Mouse (Mus musculus) hindbrain, embryonic 16.5 days (tissue): Measurements from ENCODE around the gene Exd2. TPM values are rescaled to one million over a fixed set of nuclear protein-coding genes. Genes with fewer than 3 reads are reported as not detected.

Experiments
- ATAC-seq: fragments of 200-750 bp; cut with Nextera tagmentation; 2 replicates; pipeline ENCODE4 v1.8.0; 2017; ENCODE audit warnings: moderate TSS enrichment, moderate library complexity
- H3K27ac ChIP-seq: fragments of 300-500 bp; sonication (generic); 2 replicates; pipeline ENCODE4 v1.5.1; 2014; ENCODE audit warnings: low read depth, mild to moderate bottlenecking, control low read depth, low read length, moderate library complexity
- H3K27me3 ChIP-seq: fragments of 300-500 bp; sonication (generic); replicated peaks from 2 replicates; pipeline ENCODE4 v1.6.1; 2014; ENCODE audit warnings: low read length; ENCODE audit not compliant: control insufficient read depth, insufficient read depth
- H3K36me3 ChIP-seq: fragments of 300-500 bp; sonication (generic); 2 replicates; pipeline ENCODE4 v1.6.1; 2014; ENCODE audit warnings: mild to moderate bottlenecking, low read length, moderate library complexity, mixed read lengths; ENCODE audit not compliant: control insufficient read depth, insufficient read depth
- H3K4me1 ChIP-seq: fragments of 300-500 bp; sonication (generic); 2 replicates; pipeline ENCODE4 v1.6.1; 2014; ENCODE audit warnings: low read depth, low read length; ENCODE audit not compliant: control insufficient read depth, insufficient read depth
- H3K4me2 ChIP-seq: fragments of 300-500 bp; sonication (generic); 2 replicates; pipeline ENCODE4 v1.6.1; 2014; ENCODE audit warnings: mild to moderate bottlenecking, low read length, control low read depth, moderate library complexity
- H3K4me3 ChIP-seq: fragments of 300-500 bp; sonication (generic); 2 replicates; pipeline ENCODE4 v1.5.1; 2014; ENCODE audit warnings: mild to moderate bottlenecking, low read length, control low read depth, moderate library complexity
- H3K9ac ChIP-seq: fragments of 300-500 bp; sonication (generic); 2 replicates; pipeline ENCODE4 v1.6.1; 2014; ENCODE audit warnings: low read depth, mild to moderate bottlenecking, control low read depth, low read length, moderate library complexity
- H3K9me3 ChIP-seq: fragments of 300-500 bp; sonication (generic); 2 replicates; pipeline ENCODE4 v1.6.1; 2014; ENCODE audit warnings: mild to moderate bottlenecking, low read length, moderate library complexity; ENCODE audit not compliant: control insufficient read depth
- WGBS: fragments of 180-500 bp; shearing (Covaris S2); extraction: QIAGEN DNeasy Blood & Tissue Kit; methylation state at CpG from one replicate; pipeline ENCODE4 v1.1.7; 2014; 5-methylcytosine and 5-hydroxymethylcytosine counted together
- polyA plus RNA-seq: library from polyadenylated mRNA; unstranded; fragments of >200 nt; fragmentation: Nextera tagmentation; extraction: Ambion mirVana; gene quantifications from 2 replicates; pipeline ENCODE4 v1.2.1, GENCODE M21; 2015

The Exd2 gene
- polyA plus RNA-seq, 1 experiment from 2014 or later, result 45.0 TPM

DNA sequence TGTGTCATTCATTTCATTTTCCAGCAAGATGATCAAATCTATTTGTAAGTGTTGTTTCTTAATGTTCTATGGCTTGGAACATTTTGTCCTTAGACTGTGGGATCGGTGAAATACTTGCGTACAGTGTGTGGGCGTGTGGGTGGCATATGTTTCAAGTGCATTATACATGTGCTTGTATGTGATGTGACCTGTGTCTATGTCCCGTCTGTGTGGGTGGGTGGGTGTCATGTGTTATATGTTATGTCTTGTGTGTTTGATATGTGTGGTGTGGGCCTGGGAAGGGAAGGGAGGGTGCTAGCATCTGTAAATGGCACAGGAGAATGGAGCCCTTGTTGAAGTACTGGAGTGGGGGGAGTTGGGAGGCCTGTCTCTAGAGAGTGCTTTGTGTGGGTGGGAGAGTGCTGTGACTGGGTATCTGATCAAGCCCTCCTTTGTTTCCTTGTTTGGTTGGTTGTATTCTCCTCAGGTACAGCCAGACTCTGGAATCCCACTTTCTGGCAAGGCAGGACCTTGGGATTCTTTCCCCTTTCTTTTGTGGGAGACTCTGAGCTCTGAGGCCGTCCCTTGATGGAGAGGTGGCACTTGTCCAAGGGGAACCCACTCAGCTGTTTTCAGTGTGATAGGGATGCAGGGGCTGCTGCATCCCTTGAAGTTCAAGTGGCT lies 65.0 kb downstream of the Exd2 start:
- H3K9ac ChIP-seq, result no peak overlapping the region
- no peaks in the 10 kb centered on the region for H3K9me3 ChIP-seq
- no peaks in the 10 kb centered on the region for H3K27me3 ChIP-seq
- no peak overlapping the region for H3K27ac ChIP-seq
- no peak overlapping the region for H3K4me3 ChIP-seq
- no peaks in the 10 kb centered on the region for H3K36me3 ChIP-seq
- H3K4me2 ChIP-seq, result no peak overlapping the region
- WGBS, result 67% methylated on average over 5 of the region's 5 CpGs
- ATAC-seq, result peak; percentile 65
- peaks cover 16% of the 10 kb centered on the region for H3K4me1 ChIP-seq

DNA sequence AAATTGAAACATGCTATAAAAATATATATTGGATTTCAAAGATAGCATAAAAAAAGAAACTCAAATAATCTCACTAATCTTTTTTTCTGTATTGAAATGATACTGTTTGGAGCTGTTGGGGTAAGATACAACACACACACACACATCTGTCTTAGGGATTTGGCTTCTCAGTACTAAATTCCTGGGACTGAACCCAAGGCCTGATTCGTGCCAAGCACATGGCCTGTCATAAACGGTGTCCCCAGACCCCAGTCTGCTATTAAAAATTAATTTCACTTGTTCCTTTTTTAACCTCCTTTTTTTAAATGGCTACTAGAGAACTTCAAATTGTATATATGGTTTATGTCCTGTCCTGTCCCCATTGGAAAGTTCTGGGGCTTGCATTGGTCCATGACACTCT lies 67.2 kb downstream of the Exd2 start:
- Histone ChIP-seq H3K27ac (no peak overlapping the region), H3K9me3 (no peaks in the 10 kb centered on the region), H3K9ac (no peak overlapping the region), H3K4me3 (no peak overlapping the region), H3K27me3 (no peaks in the 10 kb centered on the region), H3K36me3 (no peaks in the 10 kb centered on the region), H3K4me1 (peaks cover 16% of the 10 kb centered on the region), H3K4me2 (no peak overlapping the region)
- no peak for ATAC-seq
- WGBS, result 63% methylated on average over 2 of the region's 2 CpGs

DNA sequence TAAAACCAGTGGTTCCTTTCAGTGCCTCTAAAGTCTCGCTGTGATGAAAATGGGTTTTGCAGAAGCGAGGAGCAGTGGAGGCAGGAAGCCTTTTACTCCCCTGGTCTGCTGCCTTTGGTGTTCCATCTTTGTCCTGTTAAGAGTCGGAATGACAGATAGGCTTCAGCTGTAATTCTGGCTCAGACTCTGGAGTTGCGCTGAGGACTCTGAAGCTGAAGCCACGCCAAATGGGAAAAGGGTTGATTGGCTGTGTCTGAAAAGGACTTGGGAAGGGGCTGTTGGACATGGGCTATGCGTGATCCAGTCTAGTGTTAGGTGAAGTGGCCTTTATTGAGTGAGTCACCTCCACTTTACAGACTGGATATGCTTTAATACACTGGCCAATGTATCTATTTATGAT lies 67.7 kb downstream of the Exd2 start:
- H3K9me3 ChIP-seq, result no peaks in the 10 kb centered on the region
- no peaks in the 10 kb centered on the region for H3K27me3 ChIP-seq
- H3K4me3 ChIP-seq, result no peak overlapping the region
- WGBS, result 53% methylated on average over 6 of the region's 6 CpGs
- ATAC-seq, result no peak
- no peak overlapping the region for H3K4me2 ChIP-seq
- no peak overlapping the region for H3K27ac ChIP-seq
- H3K4me1 ChIP-seq, result peaks cover 11% of the 10 kb centered on the region
- H3K9ac ChIP-seq, result no peak overlapping the region
- no peaks in the 10 kb centered on the region for H3K36me3 ChIP-seq

DNA sequence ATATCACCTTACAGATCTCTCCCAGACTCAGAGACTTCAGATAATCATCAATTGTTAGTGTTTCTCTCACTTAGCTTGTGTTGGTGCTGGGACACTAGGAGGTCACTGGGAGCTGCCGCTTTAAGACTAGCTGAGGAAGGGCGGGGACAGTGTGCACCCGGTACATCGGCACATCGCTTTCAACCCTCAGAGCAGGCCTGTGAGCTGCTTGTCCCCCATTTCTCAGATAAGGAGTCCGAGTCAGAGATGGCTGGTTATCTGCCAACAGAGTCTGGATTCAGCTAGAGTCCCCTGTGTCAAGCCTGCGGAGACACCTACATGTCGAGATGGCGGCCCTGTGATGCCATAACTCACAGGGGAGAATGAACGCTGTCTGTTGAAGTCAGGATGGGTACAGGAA lies 68.7 kb downstream of the Exd2 start:
- no peak for ATAC-seq
- no peak overlapping the region for H3K4me3 ChIP-seq
- no peak overlapping the region for H3K9ac ChIP-seq
- 81% methylated on average over 10 of the region's 10 CpGs for WGBS
- no peak overlapping the region for H3K27ac ChIP-seq
- H3K27me3 ChIP-seq, result no peaks in the 10 kb centered on the region
- peaks cover 9% of the 10 kb centered on the region; the same call in 1 of the 2 replicates for H3K4me1 ChIP-seq
- no peaks in the 10 kb centered on the region for H3K9me3 ChIP-seq
- no peak overlapping the region for H3K4me2 ChIP-seq
- no peaks in the 10 kb centered on the region for H3K36me3 ChIP-seq

DNA sequence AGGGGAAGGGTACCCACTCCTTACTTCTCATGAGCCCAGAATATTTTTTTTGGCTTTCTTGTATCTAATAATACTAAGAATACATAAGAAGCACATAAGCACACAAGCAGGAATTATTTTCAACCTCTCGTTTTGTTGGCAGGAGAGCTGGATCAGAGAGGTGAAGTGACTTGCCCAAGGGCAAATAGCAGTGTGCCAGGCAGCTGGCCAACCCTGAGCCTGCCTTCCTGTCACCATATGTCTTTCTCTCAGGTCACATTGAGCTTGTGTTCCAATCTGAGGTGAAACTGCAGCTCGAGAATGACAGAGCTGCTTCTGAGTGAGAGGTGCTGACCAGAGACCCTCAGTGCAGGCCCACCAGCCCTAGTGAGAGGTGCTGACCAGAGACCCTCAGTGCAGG lies 71.0 kb downstream of the Exd2 start:
- no peak for ATAC-seq
- WGBS, result 62% methylated on average over 2 of the region's 2 CpGs
- Histone ChIP-seq H3K9me3 (no peaks in the 10 kb centered on the region), H3K27me3 (no peaks in the 10 kb centered on the region), H3K27ac (no peak overlapping the region), H3K4me1 (peaks cover 2% of the 10 kb centered on the region; the same call in 1 of the 2 replicates), H3K36me3 (no peaks in the 10 kb centered on the region), H3K9ac (no peak overlapping the region), H3K4me2 (no peak overlapping the region), H3K4me3 (no peak overlapping the region)

DNA sequence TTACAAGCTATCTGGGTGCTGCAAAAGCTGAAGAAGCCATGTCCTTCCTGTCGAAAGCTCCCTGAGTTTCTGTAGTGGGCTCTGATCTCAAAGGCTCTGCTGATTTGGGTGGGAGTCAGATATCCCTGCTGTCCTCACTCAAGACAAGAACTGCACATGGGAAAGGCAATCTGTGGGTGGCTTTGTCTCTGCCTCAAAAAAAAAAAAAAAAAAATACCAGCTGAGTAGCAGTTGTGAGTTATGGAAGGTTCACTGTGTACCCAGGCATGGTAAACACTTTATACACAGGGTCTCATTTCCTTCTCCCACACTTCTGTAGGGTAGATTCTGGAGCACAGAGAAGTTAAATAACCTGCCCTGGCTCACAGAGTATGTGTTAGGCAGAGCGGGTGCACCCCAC lies 74.4 kb downstream of the Exd2 start:
- WGBS, result 93% methylated on average over 2 of the region's 2 CpGs
- H3K4me1 ChIP-seq, result no peaks in the 10 kb centered on the region
- H3K9me3 ChIP-seq, result no peaks in the 10 kb centered on the region
- H3K36me3 ChIP-seq, result no peaks in the 10 kb centered on the region
- no peak overlapping the region for H3K4me2 ChIP-seq
- H3K4me3 ChIP-seq, result no peak overlapping the region
- no peaks in the 10 kb centered on the region for H3K27me3 ChIP-seq
- no peak for ATAC-seq
- no peak overlapping the region for H3K9ac ChIP-seq
- H3K27ac ChIP-seq, result no peak overlapping the region

DNA sequence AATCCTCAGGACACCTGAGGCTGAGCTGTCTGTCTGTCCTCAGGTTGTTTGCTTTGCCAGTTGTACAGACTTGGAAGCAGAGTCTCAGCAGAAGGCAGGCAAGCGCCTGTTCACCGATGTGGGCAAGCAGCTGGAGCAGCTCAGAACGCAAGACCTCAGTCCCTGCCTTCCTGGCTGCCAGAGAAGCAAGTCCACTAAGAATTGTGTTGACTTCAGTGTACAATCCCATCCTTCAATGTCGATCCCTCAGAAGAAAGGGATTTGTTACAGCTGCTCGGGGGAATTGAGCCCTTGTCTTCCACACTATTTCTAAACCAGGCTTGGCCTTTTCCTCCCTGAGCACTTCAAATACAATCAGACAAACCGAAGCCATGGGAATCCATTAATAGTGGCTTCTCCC lies 75.4 kb downstream of the Exd2 start:
- WGBS, result 62% methylated on average over 6 of the region's 6 CpGs
- Histone ChIP-seq H3K36me3 (no peaks in the 10 kb centered on the region), H3K4me1 (no peaks in the 10 kb centered on the region), H3K27ac (no peak overlapping the region), H3K9me3 (no peaks in the 10 kb centered on the region), H3K27me3 (no peaks in the 10 kb centered on the region), H3K9ac (no peak overlapping the region), H3K4me2 (no peak overlapping the region), H3K4me3 (no peak overlapping the region)
- ATAC-seq, result no peak

DNA sequence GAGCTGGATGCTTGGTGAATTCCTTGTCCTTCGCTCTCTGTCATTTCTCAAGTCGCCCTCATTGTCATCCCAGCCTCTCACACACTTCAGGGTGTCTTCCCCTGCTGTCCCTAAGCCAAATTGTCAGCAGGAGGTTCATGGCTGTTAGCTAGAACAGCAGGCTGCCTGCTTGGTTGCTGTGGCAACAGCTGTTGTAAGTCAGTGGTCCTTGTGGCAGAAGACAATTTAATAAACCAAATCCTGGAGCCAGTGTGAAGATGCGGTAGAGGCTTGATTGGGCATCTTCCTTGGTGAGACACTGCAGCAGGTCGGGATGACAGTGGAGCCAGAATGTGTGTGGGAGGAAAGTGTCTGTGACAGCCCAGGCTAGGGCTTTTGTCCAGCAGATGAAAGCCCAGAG lies 82.4 kb downstream of the Exd2 start:
- Histone ChIP-seq H3K36me3 (no peaks in the 10 kb centered on the region), H3K27ac (peak overlapping the region; percentile 44), H3K27me3 (no peaks in the 10 kb centered on the region), H3K9me3 (no peaks in the 10 kb centered on the region), H3K4me2 (no peak overlapping the region), H3K4me1 (peaks cover 12% of the 10 kb centered on the region), H3K9ac (no peak overlapping the region), H3K4me3 (no peak overlapping the region)
- 5% methylated on average over 4 of the region's 4 CpGs for WGBS
- ATAC-seq, result peak; percentile 80

DNA sequence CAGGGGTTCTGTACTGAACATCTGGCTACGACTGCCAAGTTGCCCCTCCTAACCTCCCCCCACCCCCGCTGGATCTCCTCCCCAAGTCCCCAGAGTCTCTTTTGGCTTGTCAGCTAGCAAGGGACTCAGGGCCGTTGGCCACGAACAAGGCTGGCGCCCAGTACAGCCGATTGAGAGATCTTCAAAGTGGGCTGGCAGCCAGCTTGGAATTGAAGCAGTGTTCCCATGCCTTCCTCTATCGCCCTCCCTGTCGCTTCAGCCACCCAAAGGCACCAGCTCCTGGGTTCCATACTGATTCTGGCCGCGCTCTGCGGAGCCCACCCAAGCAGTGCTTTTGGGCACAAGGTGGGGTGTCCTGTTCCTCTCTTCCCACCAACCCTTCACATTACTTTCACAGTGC lies 86.8 kb downstream of the Exd2 start:
- no peak overlapping the region for H3K4me3 ChIP-seq
- peak; percentile 46 for ATAC-seq

More for the DNA sequence above, 86.8 kb downstream of the Exd2 start:
- H3K9me3 ChIP-seq, result no peaks in the 10 kb centered on the region
- no peaks in the 10 kb centered on the region for H3K36me3 ChIP-seq
- H3K4me1 ChIP-seq, result peaks cover 12% of the 10 kb centered on the region
- 51% methylated on average over 11 of the region's 11 CpGs for WGBS
- no peak overlapping the region for H3K9ac ChIP-seq
- H3K27me3 ChIP-seq, result no peaks in the 10 kb centered on the region
- H3K27ac ChIP-seq, result no peak overlapping the region
- no peak overlapping the region for H3K4me2 ChIP-seq
